Mouse (Mus musculus): ENCODE data around the gene Grid2. TPM values are rescaled to one million over a fixed set of nuclear protein-coding genes. Genes with fewer than 3 reads are reported as not detected.

Gene Grid2
- 0.04 TPM in 2 replicates for polyA plus RNA-seq (2012; rRNA removed)

DNA sequence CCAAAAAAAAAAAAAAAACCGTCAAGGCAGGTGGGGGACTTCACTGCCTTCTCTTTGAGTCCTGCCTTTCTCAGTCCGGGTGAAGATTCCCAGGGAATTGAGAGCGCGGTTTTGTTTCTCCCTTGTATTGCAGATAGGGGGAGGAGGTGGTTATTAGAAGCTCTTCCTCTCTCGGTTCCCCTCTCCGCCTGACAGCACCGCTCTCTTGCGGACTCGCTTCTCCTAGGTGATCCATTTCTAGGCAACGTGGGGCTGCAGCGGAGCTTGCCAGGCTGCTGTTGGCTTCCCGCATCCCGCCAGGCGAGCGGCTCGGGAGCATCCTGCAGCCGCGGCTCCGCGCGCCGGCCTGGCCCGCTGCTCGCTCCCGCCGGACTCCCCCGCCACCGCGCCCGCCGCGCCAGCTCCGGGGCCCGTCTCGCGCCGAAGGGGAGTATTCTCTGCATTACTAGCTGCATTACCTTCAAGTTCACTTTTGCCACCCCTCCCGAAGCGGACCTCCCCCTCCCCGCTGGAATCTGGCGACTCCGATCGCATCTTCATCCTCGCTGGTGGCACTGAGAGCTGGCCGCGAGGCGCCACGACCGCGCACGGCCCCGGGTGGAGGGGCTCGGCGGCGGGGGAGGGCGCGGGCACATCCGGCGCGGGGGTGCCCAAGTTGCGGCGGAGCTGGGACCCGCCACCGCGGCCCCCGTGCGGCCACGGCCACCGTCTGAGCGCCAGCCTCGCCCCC, at the start of gene Grid2:
Gene Grid2 (plus strand): TSS at position 51 of the 730 bp plus-strand sequence.
- H3K4me3 ChIP-seq (ENCODE audit: control insufficient read depth, insufficient read depth, low read length), result no peak within 1 kb of the TSS
- no peak for TF ChIP-seq POLR2A (IDR thresholded peaks at IDR 0.05; ENCODE audit: control insufficient read depth, extremely low read depth, insufficient read depth, low read length, poor library complexity)
- no peak for TF ChIP-seq CTCF (IDR thresholded peaks at IDR 0.05; ENCODE audit: borderline replicate concordance, control insufficient read depth, extremely low read depth, insufficient read depth, low read length, poor library complexity)
- no peaks in the 10 kb centered on the region; the same call in 1 of the 2 replicates for H3K27me3 ChIP-seq (ENCODE audit: control insufficient read depth, insufficient read depth, low read length)
- no peaks in the 10 kb centered on the region for H3K4me1 ChIP-seq (replicated peaks; ENCODE audit: control insufficient read depth, insufficient read depth, low read length)
- no peak for DNase-seq
- no peak within 1 kb of the TSS for H3K27ac ChIP-seq (ENCODE audit: control insufficient read depth, insufficient read depth, low read length)
- no peaks in the 10 kb centered on the region for H3K36me3 ChIP-seq (ENCODE audit: control insufficient read depth, insufficient read depth, low read length)
- 2% methylated on average over 71 of the region's 71 CpGs for WGBS

DNA sequence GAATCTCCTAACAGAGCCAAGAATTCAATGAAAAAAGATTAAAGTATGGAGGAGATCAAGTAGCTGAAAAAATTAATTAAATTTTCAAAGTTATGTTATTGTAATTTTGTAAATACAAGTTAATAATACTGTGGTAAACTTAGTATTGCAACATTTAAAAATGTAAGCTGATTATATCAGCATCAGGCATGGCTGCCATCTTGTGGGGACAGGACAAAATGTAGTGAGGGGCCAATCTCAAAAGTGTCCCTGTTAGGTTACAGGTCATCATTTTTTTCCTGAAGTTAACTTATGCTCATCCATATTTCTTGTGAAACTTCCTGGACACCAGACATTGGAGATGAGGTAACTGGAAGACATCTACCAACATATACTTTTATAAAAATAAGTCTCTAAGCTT, 4.9 kb upstream of the Grid2 start:
- Histone ChIP-seq H3K4me1 (replicated peaks; ENCODE audit: control insufficient read depth, insufficient read depth, low read length) (no peaks in the 10 kb centered on the region), H3K36me3 (ENCODE audit: control insufficient read depth, insufficient read depth, low read length) (no peaks in the 10 kb centered on the region), H3K4me3 (ENCODE audit: control insufficient read depth, insufficient read depth, low read length) (no peak overlapping the region), H3K27me3 (ENCODE audit: control insufficient read depth, insufficient read depth, low read length) (no peaks in the 10 kb centered on the region), H3K27ac (ENCODE audit: control insufficient read depth, insufficient read depth, low read length) (no peak overlapping the region)
- TF ChIP-seq CTCF (IDR thresholded peaks at IDR 0.05; ENCODE audit: borderline replicate concordance, control insufficient read depth, extremely low read depth, insufficient read depth, low read length, poor library complexity) (no peak), POLR2A (IDR thresholded peaks at IDR 0.05; ENCODE audit: control insufficient read depth, extremely low read depth, insufficient read depth, low read length, poor library complexity) (no peak)
- no peak for DNase-seq

DNA sequence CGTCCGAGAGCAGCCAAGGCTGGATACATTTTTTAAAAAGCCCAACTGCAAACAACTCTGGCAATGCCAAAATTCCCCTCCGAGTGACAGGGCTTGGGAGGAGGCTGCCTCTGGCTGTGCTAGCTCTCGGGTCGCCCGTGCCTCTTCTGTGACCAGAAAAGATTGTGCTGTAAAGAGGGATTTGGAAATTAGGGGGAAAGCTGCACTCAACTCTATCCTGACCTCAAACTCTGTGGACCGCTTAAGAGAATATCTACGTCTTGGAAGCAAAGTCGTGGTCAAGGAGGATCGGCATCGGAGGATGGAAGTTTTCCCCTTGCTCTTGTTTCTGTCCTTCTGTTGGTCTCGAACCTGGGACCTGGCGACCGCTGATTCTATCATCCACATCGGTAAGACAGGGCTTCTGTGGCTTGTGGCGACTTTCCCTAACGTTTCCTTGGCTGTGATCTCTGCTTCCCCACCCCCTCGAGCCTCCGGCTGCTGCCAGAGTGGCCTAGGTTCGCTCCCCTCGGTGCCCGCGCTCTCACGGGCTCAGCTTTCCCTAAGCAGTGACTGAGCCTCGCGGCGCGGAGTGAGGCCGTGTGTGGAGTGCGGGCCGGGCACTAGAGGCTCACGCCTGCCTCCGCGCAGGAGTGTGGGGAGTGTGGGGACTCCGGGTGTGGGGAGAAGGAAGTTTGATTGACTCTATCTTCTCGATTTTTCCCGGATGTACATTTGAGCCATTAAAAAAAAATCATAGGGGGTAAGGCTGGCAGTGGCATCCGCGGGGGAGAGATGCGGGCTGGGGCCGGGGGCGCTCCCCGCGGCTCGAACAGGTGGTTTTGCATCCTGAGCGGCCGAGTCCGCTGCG, 1.1 kb downstream of the Grid2 start:
- WGBS, result 2% methylated on average over 49 of the region's 49 CpGs
- no peak for TF ChIP-seq CTCF (IDR thresholded peaks at IDR 0.05; ENCODE audit: borderline replicate concordance, control insufficient read depth, extremely low read depth, insufficient read depth, low read length, poor library complexity)
- no peak for TF ChIP-seq POLR2A (IDR thresholded peaks at IDR 0.05; ENCODE audit: control insufficient read depth, extremely low read depth, insufficient read depth, low read length, poor library complexity)
- H3K36me3 ChIP-seq (ENCODE audit: control insufficient read depth, insufficient read depth, low read length), result no peaks in the 10 kb centered on the region
- no peaks in the 10 kb centered on the region for H3K4me1 ChIP-seq (replicated peaks; ENCODE audit: control insufficient read depth, insufficient read depth, low read length)
- H3K4me3 ChIP-seq (ENCODE audit: control insufficient read depth, insufficient read depth, low read length), result no peak overlapping the region
- DNase-seq, result no peak
- H3K27me3 ChIP-seq (ENCODE audit: control insufficient read depth, insufficient read depth, low read length), result no peaks in the 10 kb centered on the region; the same call in 1 of the 2 replicates
- H3K27ac ChIP-seq (ENCODE audit: control insufficient read depth, insufficient read depth, low read length), result no peak overlapping the region

DNA sequence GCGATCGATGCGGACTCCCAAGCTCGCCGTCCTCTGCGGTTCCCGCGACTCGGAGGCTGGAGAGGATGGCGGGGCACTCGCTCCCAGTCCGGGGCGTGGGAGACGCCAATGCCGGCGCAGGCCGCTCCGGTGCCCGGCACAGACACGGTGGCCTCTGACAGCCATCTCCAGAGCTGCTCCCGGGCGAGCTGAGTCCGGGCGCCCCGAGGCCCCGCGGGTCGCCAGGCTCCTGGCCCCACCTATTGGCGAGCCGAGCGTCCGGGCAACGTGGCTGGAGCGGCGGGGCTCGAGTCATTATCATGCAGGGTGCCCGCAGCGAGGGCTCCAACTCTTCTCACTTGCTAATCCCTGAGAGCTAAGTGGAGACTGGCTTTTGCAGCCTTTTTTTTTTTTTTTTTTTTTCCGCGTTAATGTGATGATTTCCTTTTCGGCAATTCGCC, 1.8 kb downstream of the Grid2 start:
- Histone ChIP-seq H3K27me3 (ENCODE audit: control insufficient read depth, insufficient read depth, low read length) (no peaks in the 10 kb centered on the region; the same call in 1 of the 2 replicates), H3K4me1 (replicated peaks; ENCODE audit: control insufficient read depth, insufficient read depth, low read length) (no peaks in the 10 kb centered on the region), H3K4me3 (ENCODE audit: control insufficient read depth, insufficient read depth, low read length) (no peak overlapping the region), H3K36me3 (ENCODE audit: control insufficient read depth, insufficient read depth, low read length) (no peaks in the 10 kb centered on the region), H3K27ac (ENCODE audit: control insufficient read depth, insufficient read depth, low read length) (no peak overlapping the region)
- TF ChIP-seq POLR2A (IDR thresholded peaks at IDR 0.05; ENCODE audit: control insufficient read depth, extremely low read depth, insufficient read depth, low read length, poor library complexity) (no peak), CTCF (IDR thresholded peaks at IDR 0.05; ENCODE audit: borderline replicate concordance, control insufficient read depth, extremely low read depth, insufficient read depth, low read length, poor library complexity) (no peak)
- DNase-seq, result no peak
- WGBS, result 3% methylated on average over 42 of the region's 42 CpGs

DNA sequence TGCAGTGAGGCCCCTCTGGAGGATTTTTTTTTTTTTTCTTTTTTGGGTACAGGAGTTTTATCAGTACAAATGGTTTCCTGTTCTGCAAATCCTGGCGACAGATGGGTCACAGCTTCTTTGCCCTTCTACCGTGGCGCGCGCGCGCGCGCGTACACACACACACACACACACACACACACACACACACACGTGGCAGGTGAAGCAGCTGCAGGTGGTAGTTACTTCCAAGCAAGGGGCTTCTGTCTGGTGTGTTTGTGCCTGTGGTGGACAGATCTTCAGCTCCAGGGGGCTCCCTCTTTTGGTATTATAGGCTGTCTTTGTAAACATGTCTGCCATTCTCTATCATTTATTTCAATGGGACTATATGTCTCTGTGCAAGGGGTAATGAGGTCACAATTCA, 2.2 kb downstream of the Grid2 start:
- no peak overlapping the region for H3K4me3 ChIP-seq (ENCODE audit: control insufficient read depth, insufficient read depth, low read length)
- TF ChIP-seq CTCF (IDR thresholded peaks at IDR 0.05; ENCODE audit: borderline replicate concordance, control insufficient read depth, extremely low read depth, insufficient read depth, low read length, poor library complexity) (no peak), POLR2A (IDR thresholded peaks at IDR 0.05; ENCODE audit: control insufficient read depth, extremely low read depth, insufficient read depth, low read length, poor library complexity) (no peak)
- 10% methylated on average over 11 of the region's 11 CpGs for WGBS
- no peak for DNase-seq
- H3K27ac ChIP-seq (ENCODE audit: control insufficient read depth, insufficient read depth, low read length), result no peak overlapping the region
- H3K36me3 ChIP-seq (ENCODE audit: control insufficient read depth, insufficient read depth, low read length), result no peaks in the 10 kb centered on the region
- no peaks in the 10 kb centered on the region; the same call in 1 of the 2 replicates for H3K27me3 ChIP-seq (ENCODE audit: control insufficient read depth, insufficient read depth, low read length)
- H3K4me1 ChIP-seq (replicated peaks; ENCODE audit: control insufficient read depth, insufficient read depth, low read length), result no peaks in the 10 kb centered on the region

DNA sequence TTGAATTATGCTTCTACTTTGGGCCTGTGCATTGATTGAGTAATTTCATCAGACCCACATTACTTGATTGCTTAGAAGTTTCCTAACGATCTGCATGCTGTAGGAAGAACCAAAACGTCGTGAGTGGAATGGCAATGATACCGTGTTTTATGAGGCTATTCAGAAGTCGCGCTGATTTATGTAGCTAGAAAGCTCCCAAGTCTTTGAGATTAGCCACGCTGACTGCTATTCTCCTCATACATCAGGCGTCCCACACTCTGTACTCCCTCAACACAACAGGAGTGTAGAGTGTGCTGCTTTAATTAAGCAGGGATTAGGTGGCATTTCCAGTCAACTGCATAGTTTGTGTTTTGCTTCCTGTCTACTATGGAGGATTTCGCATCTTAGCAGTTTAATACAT, 4.1 kb downstream of the Grid2 start:
- WGBS, result 70% methylated on average over 9 of the region's 9 CpGs
- Histone ChIP-seq H3K27me3 (ENCODE audit: control insufficient read depth, insufficient read depth, low read length) (no peaks in the 10 kb centered on the region; the same call in 1 of the 2 replicates), H3K4me3 (ENCODE audit: control insufficient read depth, insufficient read depth, low read length) (no peak overlapping the region), H3K36me3 (ENCODE audit: control insufficient read depth, insufficient read depth, low read length) (no peaks in the 10 kb centered on the region), H3K27ac (ENCODE audit: control insufficient read depth, insufficient read depth, low read length) (no peak overlapping the region), H3K4me1 (replicated peaks; ENCODE audit: control insufficient read depth, insufficient read depth, low read length) (no peaks in the 10 kb centered on the region)
- DNase-seq, result no peak
- TF ChIP-seq CTCF (IDR thresholded peaks at IDR 0.05; ENCODE audit: borderline replicate concordance, control insufficient read depth, extremely low read depth, insufficient read depth, low read length, poor library complexity), result no peak
- no peak for TF ChIP-seq POLR2A (IDR thresholded peaks at IDR 0.05; ENCODE audit: control insufficient read depth, extremely low read depth, insufficient read depth, low read length, poor library complexity)
